Mouse (Mus musculus): ENCODE data around the gene Samd7.
"Not testable (repeated sequence)": the region's sequence is repeated elsewhere in the genome, so short reads cannot be mapped to it uniquely, and the experiment has no call there.

The Samd7 gene

GRCm38 (mm10) chr3:30746006-30746405 lies at the start of gene Samd7:
Gene Samd7, plus strand, starts transcription at chr3:30746293.
- DNase-seq, result no peak

GRCm38 (mm10) chr3:30696346-30696745 lies 49.7 kb upstream of the Samd7 start:
- peak; percentile 85 to 88 for DNase-seq

GRCm38 (mm10) chr3:30697891-30698290 lies 48.2 kb upstream of the Samd7 start:
- no peak for DNase-seq

GRCm38 (mm10) chr3:30699711-30700505 lies 46.2 kb upstream of the Samd7 start, which contains the start of gene Lrrc31:
Gene Lrrc31, minus strand, starts transcription at chr3:30699843.
- not testable (repeated sequence) for DNase-seq

GRCm38 (mm10) chr3:30705977-30706376 lies 40.1 kb upstream of the Samd7 start:
- DNase-seq, result no peak

GRCm38 (mm10) chr3:30706614-30707276 lies 39.3 kb upstream of the Samd7 start:
- DNase-seq, result no peak

GRCm38 (mm10) chr3:30710191-30710590 lies 35.9 kb upstream of the Samd7 start:
- DNase-seq, result no peak

- DNase-seq, result no peak
Observed at GRCm38 (mm10) chr3:30713334-30713733, 32.8 kb upstream of the Samd7 start.

GRCm38 (mm10) chr3:30718649-30719048 lies 27.4 kb upstream of the Samd7 start:
- no peak for DNase-seq

GRCm38 (mm10) chr3:30722036-30722435 lies 24.1 kb upstream of the Samd7 start:
- DNase-seq, result no peak

GRCm38 (mm10) chr3:30722461-30722860 lies 23.6 kb upstream of the Samd7 start:
- DNase-seq, result no peak

GRCm38 (mm10) chr3:30723179-30723578 lies 22.9 kb upstream of the Samd7 start:
- DNase-seq, result peak; percentile 41 to 48

GRCm38 (mm10) chr3:30724105-30724824 lies 21.8 kb upstream of the Samd7 start:
- DNase-seq, result no peak

GRCm38 (mm10) chr3:30724848-30725465 lies 21.1 kb upstream of the Samd7 start:
- DNase-seq, result no peak

- peak; percentile 49 to 53 for DNase-seq
Observed at GRCm38 (mm10) chr3:30725514-30725913, 20.6 kb upstream of the Samd7 start.

- DNase-seq, result no peak
Observed at GRCm38 (mm10) chr3:30727209-30727608, 18.9 kb upstream of the Samd7 start.

- no peak for DNase-seq
Observed at GRCm38 (mm10) chr3:30729046-30729445, 17.0 kb upstream of the Samd7 start.

GRCm38 (mm10) chr3:30736809-30737208 lies 9.3 kb upstream of the Samd7 start:
- DNase-seq, result no peak

GRCm38 (mm10) chr3:30741306-30741705 lies 4.8 kb upstream of the Samd7 start:
- peak; percentile 19 to 36 for DNase-seq

GRCm38 (mm10) chr3:30742891-30743290 lies 3.2 kb upstream of the Samd7 start:
- DNase-seq, result no peak

GRCm38 (mm10) chr3:30748316-30748715 lies 2.2 kb downstream of the Samd7 start:
- no peak for DNase-seq

- no peak for DNase-seq
Observed at GRCm38 (mm10) chr3:30754696-30755095, 8.6 kb downstream of the Samd7 start.

GRCm38 (mm10) chr3:30764877-30765276 lies 18.8 kb downstream of the Samd7 start:
- DNase-seq, result no peak
